11 mouse cellular contexts compared by ENCODE assay signal in the genomic region with DNA sequence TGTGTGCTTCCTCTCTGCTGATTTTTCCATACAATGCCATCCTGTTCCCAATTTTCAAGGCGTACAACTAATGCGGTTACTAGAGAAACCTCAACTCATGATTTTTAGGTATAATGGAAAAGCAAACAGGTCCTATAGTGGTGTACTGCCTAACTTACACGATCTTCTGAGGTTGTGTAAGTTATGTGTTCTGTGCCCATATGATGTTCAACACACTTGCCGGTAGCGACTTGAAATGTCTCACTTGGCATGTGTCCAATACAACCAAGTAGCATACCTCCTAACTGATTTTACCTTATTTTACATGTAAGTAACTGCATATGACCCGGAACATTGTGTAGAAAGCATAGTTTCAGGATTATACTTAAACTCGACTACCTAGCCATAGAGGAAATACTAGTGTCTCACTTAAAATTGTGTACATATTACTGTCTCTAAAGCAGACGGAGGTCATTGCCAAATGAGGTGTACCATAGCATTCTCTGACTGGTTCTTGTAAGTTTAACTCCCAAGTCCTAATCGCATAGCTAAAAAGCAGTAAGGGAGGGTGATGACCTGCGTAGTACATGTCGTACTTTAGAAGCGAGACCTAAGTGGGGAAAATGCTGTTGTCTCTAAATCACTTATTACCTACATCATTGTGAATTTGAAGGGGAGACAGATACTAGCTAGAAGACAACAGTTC.
A peak's percentile ranks its signal among the peaks of the same experiment; 100 is the strongest.
DNase-seq lines count a peak whose midpoint lies in the region; ATAC-seq and TF ChIP-seq lines count a peak whose summit lies in the region.
"Had no signal": no experiment of that assay in that cellular context is flagged by ENCODE, and none has a peak within 500 bp of the region (broad histone marks: within the 10 kb centered on the region; RNA-seq: fewer than 3 reads in every experiment).

No protein-coding gene starts in this region.

- intact Hi-C loops in left cerebral cortex, postnatal 4 days (cut with DNase I) = loop anchor here (5.0 to 10.0 kb wide), 2 partner anchors 150 to 252 kb away; no protein-coding TSS in a partner anchor

- no peaks in the 10 kb centered on the region for H3K36me3 ChIP-seq in forebrain, embryonic 12.5 days (replicated peaks)
- H3K36me3 ChIP-seq in hindbrain, postnatal 0 days (ENCODE audit: insufficient read depth, low read length) = no peaks in the 10 kb centered on the region
- no peaks in the 10 kb centered on the region for H3K36me3 ChIP-seq in midbrain, postnatal 0 days (ENCODE audit: insufficient read depth, low read length)
- H3K36me3 ChIP-seq in liver, embryonic 11.5 days (ENCODE audit: control insufficient read depth, insufficient read depth, low read length) = no peaks in the 10 kb centered on the region
- H3K36me3 ChIP-seq: embryonic facial prominence, embryonic 15.5 days; limb, embryonic 15.5 days had no signal

- TF ChIP-seq CTCF in hindbrain, postnatal 0 days (IDR thresholded peaks at IDR 0.05; ENCODE audit: low read depth) = no peak
- no peak for TF ChIP-seq CTCF in midbrain, postnatal 0 days (IDR thresholded peaks at IDR 0.05)

- no peak overlapping the region for H3K4me3 ChIP-seq in forebrain, embryonic 12.5 days (replicated peaks)
- no peak overlapping the region for H3K4me3 ChIP-seq in hindbrain, postnatal 0 days (ENCODE audit: low read length)
- H3K4me3 ChIP-seq in midbrain, postnatal 0 days (ENCODE audit: low read depth, low read length) = no peak overlapping the region
- H3K4me3 ChIP-seq in liver, embryonic 11.5 days (ENCODE audit: low read depth, low read length) = no peak overlapping the region
- H3K4me3 ChIP-seq: embryonic facial prominence, embryonic 15.5 days; gastrocnemius, adult 2 months; limb, embryonic 15.5 days had no signal

- H3K9ac ChIP-seq in forebrain, embryonic 12.5 days = no peak overlapping the region
- H3K9ac ChIP-seq in hindbrain, postnatal 0 days (replicated peaks; ENCODE audit: low read length) = no peak overlapping the region
- H3K9ac ChIP-seq in midbrain, postnatal 0 days (replicated peaks; ENCODE audit: low read length, poor library complexity, severe bottlenecking) = no peak overlapping the region
- H3K9ac ChIP-seq in liver, embryonic 11.5 days (ENCODE audit: low read depth, low read length) = no peak overlapping the region
- H3K9ac ChIP-seq: embryonic facial prominence, embryonic 15.5 days; limb, embryonic 15.5 days had no signal

- peaks cover 16% of the 10 kb centered on the region for H3K27me3 ChIP-seq in forebrain, embryonic 12.5 days
- no peaks in the 10 kb centered on the region for H3K27me3 ChIP-seq in hindbrain, postnatal 0 days (ENCODE audit: insufficient read depth, low read length)
- H3K27me3 ChIP-seq in midbrain, postnatal 0 days (ENCODE audit: insufficient read depth, low read length) = no peaks in the 10 kb centered on the region
- H3K27me3 ChIP-seq in liver, embryonic 11.5 days (replicated peaks; ENCODE audit: control insufficient read depth, insufficient read depth, low read length) = no peaks in the 10 kb centered on the region
- H3K27me3 ChIP-seq: embryonic facial prominence, embryonic 15.5 days; limb, embryonic 15.5 days had no signal

- no peak for ATAC-seq in forebrain, embryonic 12.5 days (ENCODE audit: low FRiP score)
- 0 out of 2 replicates have a peak, but pooled peaks have one; percentile 5 for ATAC-seq in hindbrain, postnatal 0 days
- no peak for ATAC-seq in midbrain, postnatal 0 days (ENCODE audit: low FRiP score)
- no peak for ATAC-seq in liver, embryonic 11.5 days (replicated peaks; ENCODE audit: low FRiP score)

- peak overlapping the region; percentile 80 for H3K27ac ChIP-seq in forebrain, embryonic 12.5 days
- H3K27ac ChIP-seq in hindbrain, postnatal 0 days = peak overlapping the region; percentile 54; the same call in 1 of the 2 replicates
- 0 out of 2 replicates have a peak overlapping the region, but pooled peaks have one; percentile 0 for H3K27ac ChIP-seq in midbrain, postnatal 0 days (ENCODE audit: low read depth, low read length)
- H3K27ac ChIP-seq in liver, embryonic 11.5 days (ENCODE audit: low read depth, low read length) = no peak overlapping the region
- H3K27ac ChIP-seq: embryonic facial prominence, embryonic 15.5 days; gastrocnemius, adult 2 months; limb, embryonic 15.5 days had no signal

- no peaks in the 10 kb centered on the region for H3K9me3 ChIP-seq in forebrain, embryonic 12.5 days
- no peaks in the 10 kb centered on the region for H3K9me3 ChIP-seq in hindbrain, postnatal 0 days (ENCODE audit: low read length)
- no peaks in the 10 kb centered on the region for H3K9me3 ChIP-seq in midbrain, postnatal 0 days (ENCODE audit: low read length)
- H3K9me3 ChIP-seq in liver, embryonic 11.5 days (ENCODE audit: control insufficient read depth, low read length) = no peaks in the 10 kb centered on the region
- H3K9me3 ChIP-seq: embryonic facial prominence, embryonic 15.5 days; limb, embryonic 15.5 days had no signal

- 91% methylated on average over 12 of the region's 12 CpGs for whole genome bisulfite sequencing in forebrain, embryonic 12.5 days
- WGBS in hindbrain, postnatal 0 days = 67% methylated on average over 12 of the region's 12 CpGs
- 78% methylated on average over 12 of the region's 12 CpGs for WGBS in midbrain, postnatal 0 days
- 91% methylated on average over 12 of the region's 12 CpGs for WGBS in liver, embryonic 11.5 days

- peak; percentile 43 for DNase-seq in MN1 (ENCODE audit: low spot score)
- peak; percentile 34 for DNase-seq in hindbrain, postnatal 0 days (ENCODE audit: low spot score)
- DNase-seq in midbrain, postnatal 0 days (ENCODE audit: low spot score) = no peak
- DNase-seq in left cerebral cortex, postnatal 4 days = no peak
- no peak for DNase-seq in liver, embryonic 11.5 days (ENCODE audit: low spot score)
- DNase-seq in cerebellum, postnatal 36 days = no peak
- DNase-seq: gastrocnemius, adult 2 months; kidney, adult 9 months had no signal

- H3K4me1 ChIP-seq in forebrain, embryonic 12.5 days = peaks cover 30% of the 10 kb centered on the region
- peaks cover 3% of the 10 kb centered on the region for H3K4me1 ChIP-seq in hindbrain, postnatal 0 days (ENCODE audit: insufficient read depth, low read length)
- peaks cover 4% of the 10 kb centered on the region; the same call in 1 of the 2 replicates for H3K4me1 ChIP-seq in midbrain, postnatal 0 days (ENCODE audit: insufficient read depth, low read length)
- no peaks in the 10 kb centered on the region for H3K4me1 ChIP-seq in liver, embryonic 11.5 days (replicated peaks; ENCODE audit: control insufficient read depth, insufficient read depth, low read length)
- H3K4me1 ChIP-seq: embryonic facial prominence, embryonic 15.5 days; limb, embryonic 15.5 days had no signal

- H3K4me2 ChIP-seq in forebrain, embryonic 12.5 days = no peak overlapping the region
- peak overlapping the region; percentile 34 for H3K4me2 ChIP-seq in hindbrain, postnatal 0 days (ENCODE audit: low read depth, low read length)
- no peak overlapping the region; the same call in 1 of the 2 replicates for H3K4me2 ChIP-seq in midbrain, postnatal 0 days (ENCODE audit: low read depth, low read length, poor library complexity, severe bottlenecking)
- H3K4me2 ChIP-seq in liver, embryonic 11.5 days = no peak overlapping the region
- H3K4me2 ChIP-seq: embryonic facial prominence, embryonic 15.5 days; limb, embryonic 15.5 days had no signal

Comparison
In these comparisons a context has a peak if more than half of its experiments do, and no peak if none do; other contexts are left out.
1. DNase-seq: peak in MN1 (single experiment) and hindbrain, postnatal 0 days (single experiment); none in midbrain, postnatal 0 days (single experiment), left cerebral cortex, postnatal 4 days (single experiment), liver, embryonic 11.5 days (single experiment) and cerebellum, postnatal 36 days (0 of 2).